Mouse (Mus musculus): ENCODE measurements at regions not wholly inside any gene's neighbourhood (a gene's known extent, or its start where the extent isn't known, plus 50 kb on each side); places are given as distances from the start of the nearest gene placed in this dataset.

GRCm38 (mm10) chr2:148141936-148142335 lies 95.2 kb upstream of the Foxa2 start:
- no peak for TF ChIP-seq CTCF (IDR thresholded peaks at IDR 0.05; ENCODE audit: low read depth)
- TF ChIP-seq EP300 (IDR thresholded peaks at IDR 0.05; ENCODE audit: low read depth), result 0 out of 2 replicates have a peak, but pooled peaks have one; percentile 47

Data from heart, postnatal 0 days (tissue).